Mouse (Mus musculus): ENCODE results near the gene Tomm20. TPM values are rescaled to one million over a fixed set of nuclear protein-coding genes. Genes with fewer than 3 reads are reported as not detected.

Gene Tomm20
- polyA plus RNA-seq, 1 experiment from 2014 or later = 229 TPM

DNA sequence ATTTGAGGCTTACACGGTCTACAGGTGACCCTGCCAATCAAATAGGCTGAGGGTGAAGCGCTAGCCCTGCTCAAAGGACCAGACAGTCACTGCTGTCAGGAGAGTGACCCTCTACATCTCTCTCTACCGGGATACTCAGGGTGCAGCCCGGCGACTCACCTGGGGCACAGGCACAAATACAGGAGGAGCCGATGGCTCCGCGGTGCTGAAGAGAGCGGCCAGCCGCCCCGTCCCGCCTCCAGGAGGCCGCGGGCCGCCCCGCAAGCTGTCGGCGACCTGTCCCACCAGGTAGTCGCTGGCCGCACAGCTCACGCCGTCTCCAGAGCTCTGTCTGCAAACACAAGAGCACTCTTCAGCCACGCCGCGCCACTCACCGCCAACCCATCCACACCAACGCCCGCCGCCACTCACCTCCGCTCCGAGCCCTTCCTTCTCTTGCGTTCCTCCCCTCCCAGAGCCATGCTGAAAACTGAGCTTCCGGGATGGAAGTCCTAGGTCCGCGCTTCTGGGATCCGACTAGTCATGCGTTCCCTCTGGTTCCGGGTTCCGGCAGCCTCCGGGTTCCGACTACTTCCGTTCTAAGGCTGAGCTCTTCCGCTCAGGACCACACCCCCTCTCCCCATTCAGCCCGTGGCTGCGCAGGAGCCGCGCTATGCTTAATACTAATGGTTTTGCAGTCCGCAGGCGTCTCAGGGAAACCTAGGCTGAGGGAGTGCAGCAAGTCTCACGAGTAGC, 25.1 kb upstream of the Tomm20 start, which contains the start of gene Rbm34:
TSS of gene Rbm34 (minus strand) at position 493 of the 735 bp plus-strand sequence.
- peak; percentile 98 for DNase-seq (ENCODE audit: low spot score)
- ATAC-seq = peak; percentile 99
- Histone ChIP-seq H3K4me3 (ENCODE audit: low read depth, low read length) (peak within 1 kb of the TSS; percentile 88), H3K9ac (ENCODE audit: low read length) (peak within 1 kb of the TSS; percentile 87), H3K36me3 (ENCODE audit: control insufficient read depth, insufficient read depth, low read length) (peaks cover 22% of the 10 kb centered on the region), H3K27ac (ENCODE audit: low read depth, low read length) (peak within 1 kb of the TSS; percentile 84), H3K4me2 (ENCODE audit: low read length) (peak within 1 kb of the TSS; percentile 86), H3K4me1 (ENCODE audit: control insufficient read depth, insufficient read depth, low read length) (peaks cover 3% of the 10 kb centered on the region; the same call in 1 of the 2 replicates), H3K9me3 (replicated peaks; ENCODE audit: control insufficient read depth, low read length) (no peaks in the 10 kb centered on the region), H3K27me3 (replicated peaks; ENCODE audit: control insufficient read depth, insufficient read depth, low read length) (no peaks in the 10 kb centered on the region)
- WGBS = under 1% methylated on average over 50 of the region's 50 CpGs

DNA sequence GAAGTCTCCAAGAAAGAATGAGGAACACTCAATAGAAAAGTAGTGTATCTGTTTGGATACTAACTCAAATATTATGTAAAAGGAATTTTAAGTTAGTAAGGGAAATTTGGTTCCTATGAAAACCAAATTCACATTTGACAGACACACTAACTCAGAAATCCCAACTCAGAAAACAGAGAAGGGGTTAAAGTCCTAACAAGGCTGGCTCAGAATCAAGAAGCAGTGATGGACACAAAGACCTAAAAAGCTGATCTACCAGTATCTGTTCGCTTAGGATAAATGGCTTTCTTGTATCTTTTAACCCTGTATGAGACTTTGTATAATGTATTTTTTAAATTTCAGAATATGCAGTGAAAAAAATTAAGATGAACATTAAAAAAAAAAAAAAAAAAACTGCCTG, 23.9 kb upstream of the Tomm20 start:
- H3K36me3 ChIP-seq (ENCODE audit: control insufficient read depth, insufficient read depth, low read length) = peaks cover 33% of the 10 kb centered on the region
- no peak overlapping the region for H3K4me3 ChIP-seq (ENCODE audit: low read depth, low read length)
- peak overlapping the region; percentile 86; the same call in 1 of the 2 replicates for H3K4me2 ChIP-seq (ENCODE audit: low read length)
- H3K9me3 ChIP-seq (replicated peaks; ENCODE audit: control insufficient read depth, low read length) = no peaks in the 10 kb centered on the region
- H3K27ac ChIP-seq (ENCODE audit: low read depth, low read length) = no peak overlapping the region
- no peak for ATAC-seq
- 81% methylated on average over 1 of the region's 1 CpGs for WGBS
- H3K9ac ChIP-seq (ENCODE audit: low read length) = no peak overlapping the region
- no peak for DNase-seq (ENCODE audit: low spot score)
- H3K27me3 ChIP-seq (replicated peaks; ENCODE audit: control insufficient read depth, insufficient read depth, low read length) = no peaks in the 10 kb centered on the region
- peaks cover 3% of the 10 kb centered on the region; the same call in 1 of the 2 replicates for H3K4me1 ChIP-seq (ENCODE audit: control insufficient read depth, insufficient read depth, low read length)

DNA sequence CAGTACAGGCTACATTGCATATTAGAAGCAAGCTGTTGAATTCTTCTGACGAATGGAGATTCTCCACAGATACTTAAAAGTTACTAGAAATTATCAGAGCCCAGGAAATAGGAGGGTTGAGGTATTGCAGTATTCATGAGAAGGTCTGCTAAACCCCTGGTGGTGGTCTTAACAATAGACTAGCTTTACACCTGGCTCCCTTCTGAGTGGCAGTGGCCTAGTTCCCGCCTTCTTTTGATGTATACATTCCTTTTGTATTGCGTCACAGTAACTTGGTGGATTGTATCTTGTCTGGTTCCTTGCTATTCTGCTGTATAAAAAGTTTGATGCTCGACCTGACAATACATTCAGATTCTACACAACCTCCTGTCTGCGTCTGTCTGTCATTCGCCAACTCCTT, 22.5 kb upstream of the Tomm20 start:
- H3K27me3 ChIP-seq (replicated peaks; ENCODE audit: control insufficient read depth, insufficient read depth, low read length) = no peaks in the 10 kb centered on the region
- WGBS = 96% methylated on average over 6 of the region's 6 CpGs
- no peak for ATAC-seq
- H3K4me1 ChIP-seq (ENCODE audit: control insufficient read depth, insufficient read depth, low read length) = peaks cover 3% of the 10 kb centered on the region; the same call in 1 of the 2 replicates
- no peak overlapping the region for H3K4me3 ChIP-seq (ENCODE audit: low read depth, low read length)
- DNase-seq (ENCODE audit: low spot score) = no peak
- H3K4me2 ChIP-seq (ENCODE audit: low read length) = no peak overlapping the region
- no peaks in the 10 kb centered on the region for H3K9me3 ChIP-seq (replicated peaks; ENCODE audit: control insufficient read depth, low read length)
- H3K27ac ChIP-seq (ENCODE audit: low read depth, low read length) = no peak overlapping the region
- H3K36me3 ChIP-seq (ENCODE audit: control insufficient read depth, insufficient read depth, low read length) = peaks cover 41% of the 10 kb centered on the region
- H3K9ac ChIP-seq (ENCODE audit: low read length) = no peak overlapping the region

DNA sequence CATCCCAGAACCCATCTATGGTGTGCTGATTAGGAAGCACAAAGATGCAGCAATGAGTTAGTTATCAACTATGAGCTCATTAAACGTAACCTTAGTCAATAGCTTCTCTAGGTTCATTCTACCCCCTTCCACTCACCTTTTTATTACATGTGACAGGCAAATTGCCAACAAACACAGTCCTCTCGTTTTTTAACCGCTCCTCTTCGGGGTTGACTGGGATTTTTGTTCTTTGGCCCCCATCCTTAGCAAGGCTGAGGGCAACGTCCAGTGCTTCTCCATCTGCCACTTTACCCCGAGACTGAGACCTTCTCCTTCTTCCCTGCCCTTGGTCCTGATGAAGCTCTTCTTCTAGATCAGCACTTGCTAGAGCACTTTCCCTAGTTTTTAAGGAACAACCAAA, 19.6 kb upstream of the Tomm20 start:
- H3K27ac ChIP-seq (ENCODE audit: low read depth, low read length) = no peak overlapping the region
- H3K4me3 ChIP-seq (ENCODE audit: low read depth, low read length) = no peak overlapping the region
- DNase-seq (ENCODE audit: low spot score) (no peak), ATAC-seq (no peak)
- WGBS = 85% methylated on average over 6 of the region's 6 CpGs
- no peaks in the 10 kb centered on the region for H3K27me3 ChIP-seq (replicated peaks; ENCODE audit: control insufficient read depth, insufficient read depth, low read length)
- H3K9ac ChIP-seq (ENCODE audit: low read length) = no peak overlapping the region
- peaks cover 3% of the 10 kb centered on the region; the same call in 1 of the 2 replicates for H3K4me1 ChIP-seq (ENCODE audit: control insufficient read depth, insufficient read depth, low read length)
- H3K36me3 ChIP-seq (ENCODE audit: control insufficient read depth, insufficient read depth, low read length) = peaks cover 53% of the 10 kb centered on the region
- no peak overlapping the region for H3K4me2 ChIP-seq (ENCODE audit: low read length)
- no peaks in the 10 kb centered on the region for H3K9me3 ChIP-seq (replicated peaks; ENCODE audit: control insufficient read depth, low read length)

DNA sequence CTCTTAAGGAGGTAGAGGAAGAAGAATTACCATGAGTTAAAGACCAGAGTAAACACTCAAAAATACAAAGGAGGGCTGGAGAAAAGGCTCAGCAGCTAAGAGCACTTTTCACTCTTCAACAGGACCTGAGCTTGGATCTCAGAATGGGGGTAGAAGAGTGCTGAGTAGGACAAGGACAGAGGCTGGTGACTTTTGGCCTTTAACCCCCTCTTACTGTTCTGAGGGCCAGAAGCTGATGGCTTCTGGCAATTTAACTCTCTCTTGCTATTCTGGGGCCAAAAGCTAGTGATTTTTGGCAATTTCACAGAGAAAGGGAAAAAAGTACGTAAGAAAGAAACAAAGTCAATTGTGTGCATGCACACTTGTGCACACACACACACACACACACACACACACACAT, 17.2 kb upstream of the Tomm20 start:
- Histone ChIP-seq H3K27me3 (replicated peaks; ENCODE audit: control insufficient read depth, insufficient read depth, low read length) (no peaks in the 10 kb centered on the region), H3K4me2 (ENCODE audit: low read length) (no peak overlapping the region), H3K9me3 (replicated peaks; ENCODE audit: control insufficient read depth, low read length) (no peaks in the 10 kb centered on the region), H3K4me3 (ENCODE audit: low read depth, low read length) (no peak overlapping the region), H3K9ac (ENCODE audit: low read length) (no peak overlapping the region), H3K27ac (ENCODE audit: low read depth, low read length) (no peak overlapping the region), H3K4me1 (ENCODE audit: control insufficient read depth, insufficient read depth, low read length) (no peaks in the 10 kb centered on the region), H3K36me3 (ENCODE audit: control insufficient read depth, insufficient read depth, low read length) (peaks cover 59% of the 10 kb centered on the region)
- no peak for DNase-seq (ENCODE audit: low spot score)
- ATAC-seq = no peak
- WGBS = 82% methylated on average over 1 of the region's 1 CpGs

DNA sequence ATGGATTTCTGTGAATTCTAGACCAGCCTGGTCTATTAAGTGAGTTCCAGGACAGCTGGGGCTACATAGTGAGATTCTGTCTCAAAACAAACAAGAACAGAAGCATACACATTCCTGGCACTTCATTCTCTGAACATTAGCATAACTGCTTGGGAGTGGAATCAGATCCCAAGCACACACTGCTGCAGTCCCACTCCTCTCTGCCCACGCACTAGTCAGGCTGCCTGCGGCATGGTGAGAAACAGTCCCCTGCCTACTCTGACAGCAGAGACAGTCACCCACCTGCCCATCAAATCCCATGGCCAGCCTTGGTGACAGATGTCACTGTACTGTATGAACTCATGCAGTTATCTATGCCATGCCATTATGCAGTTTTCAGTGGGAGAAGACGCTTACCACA, 15.9 kb upstream of the Tomm20 start:
- no peak overlapping the region for H3K9ac ChIP-seq (ENCODE audit: low read length)
- H3K4me2 ChIP-seq (ENCODE audit: low read length) = no peak overlapping the region
- H3K9me3 ChIP-seq (replicated peaks; ENCODE audit: control insufficient read depth, low read length) = no peaks in the 10 kb centered on the region
- ATAC-seq (no peak), DNase-seq (ENCODE audit: low spot score) (no peak)
- H3K27ac ChIP-seq (ENCODE audit: low read depth, low read length) = no peak overlapping the region
- WGBS = 97% methylated on average over 3 of the region's 3 CpGs
- no peak overlapping the region for H3K4me3 ChIP-seq (ENCODE audit: low read depth, low read length)
- peaks cover 62% of the 10 kb centered on the region for H3K36me3 ChIP-seq (ENCODE audit: control insufficient read depth, insufficient read depth, low read length)
- H3K4me1 ChIP-seq (ENCODE audit: control insufficient read depth, insufficient read depth, low read length) = no peaks in the 10 kb centered on the region
- no peaks in the 10 kb centered on the region for H3K27me3 ChIP-seq (replicated peaks; ENCODE audit: control insufficient read depth, insufficient read depth, low read length)

GRCm38 (mm10) chr8:126951900-126952636, 6.4 kb upstream of the Tomm20 start:
- DNase-seq (ENCODE audit: low spot score) = no peak
- no peak overlapping the region for H3K9ac ChIP-seq (ENCODE audit: low read length)
- H3K4me3 ChIP-seq (ENCODE audit: low read depth, low read length) = no peak overlapping the region
- H3K4me1 ChIP-seq (ENCODE audit: control insufficient read depth, insufficient read depth, low read length) = no peaks in the 10 kb centered on the region
- no peaks in the 10 kb centered on the region for H3K9me3 ChIP-seq (replicated peaks; ENCODE audit: control insufficient read depth, low read length)
- peaks cover 64% of the 10 kb centered on the region for H3K36me3 ChIP-seq (ENCODE audit: control insufficient read depth, insufficient read depth, low read length)
- H3K27me3 ChIP-seq (replicated peaks; ENCODE audit: control insufficient read depth, insufficient read depth, low read length) = no peaks in the 10 kb centered on the region
- H3K27ac ChIP-seq (ENCODE audit: low read depth, low read length) = no peak overlapping the region
- ATAC-seq = no peak
- no peak overlapping the region for H3K4me2 ChIP-seq (ENCODE audit: low read length)
- 89% methylated on average over 11 of the region's 11 CpGs for WGBS

GRCm38 (mm10) chr8:126949527-126949926, 3.9 kb upstream of the Tomm20 start:
- Histone ChIP-seq H3K27me3 (replicated peaks; ENCODE audit: control insufficient read depth, insufficient read depth, low read length) (no peaks in the 10 kb centered on the region), H3K4me1 (ENCODE audit: control insufficient read depth, insufficient read depth, low read length) (peaks cover under 1% of the 10 kb centered on the region; the same call in 1 of the 2 replicates), H3K4me3 (ENCODE audit: low read depth, low read length) (no peak overlapping the region), H3K9ac (ENCODE audit: low read length) (no peak overlapping the region), H3K4me2 (ENCODE audit: low read length) (no peak overlapping the region), H3K27ac (ENCODE audit: low read depth, low read length) (no peak overlapping the region), H3K36me3 (ENCODE audit: control insufficient read depth, insufficient read depth, low read length) (peaks cover 47% of the 10 kb centered on the region), H3K9me3 (replicated peaks; ENCODE audit: control insufficient read depth, low read length) (no peaks in the 10 kb centered on the region)
- 79% methylated on average over 2 of the region's 2 CpGs for WGBS
- no peak for DNase-seq (ENCODE audit: low spot score)
- no peak for ATAC-seq

- no peak for DNase-seq (ENCODE audit: low spot score)
- 68% methylated on average over 7 of the region's 7 CpGs for WGBS
- no peak overlapping the region for H3K9ac ChIP-seq (ENCODE audit: low read length)
Measured at GRCm38 (mm10) chr8:126946444-126946843, 800 bp upstream of the Tomm20 start.

More at GRCm38 (mm10) chr8:126946444-126946843, 800 bp upstream of the Tomm20 start:
- Histone ChIP-seq H3K36me3 (ENCODE audit: control insufficient read depth, insufficient read depth, low read length) (peaks cover 24% of the 10 kb centered on the region), H3K4me2 (ENCODE audit: low read length) (peak overlapping the region; percentile 86), H3K4me1 (ENCODE audit: control insufficient read depth, insufficient read depth, low read length) (peaks cover 6% of the 10 kb centered on the region; the same call in 1 of the 2 replicates), H3K9me3 (replicated peaks; ENCODE audit: control insufficient read depth, low read length) (no peaks in the 10 kb centered on the region), H3K27me3 (replicated peaks; ENCODE audit: control insufficient read depth, insufficient read depth, low read length) (no peaks in the 10 kb centered on the region), H3K4me3 (ENCODE audit: low read depth, low read length) (peak overlapping the region; percentile 79; the same call in 1 of the 2 replicates), H3K27ac (ENCODE audit: low read depth, low read length) (no peak overlapping the region)
- ATAC-seq = no peak

Measured in forebrain, embryonic 14.5 days (tissue).